Mouse (Mus musculus) midbrain, embryonic 15.5 days (tissue): ENCODE measurements around the gene Vmn2r27. TPM values are rescaled to one million over a fixed set of nuclear protein-coding genes. Genes with fewer than 3 reads are reported as not detected.

ENCODE experiments used
- polyA plus RNA-seq: library from polyadenylated mRNA; unstranded; fragments of >200 nt; fragmentation: Nextera tagmentation; extraction: Ambion mirVana; gene quantifications from 2 replicates; pipeline ENCODE4 v1.2.1, GENCODE M21; 2015

Vmn2r27 gene
- polyA plus RNA-seq, 1 experiment from 2014 or later = not detected

Other genes with a start within 250 kb of the Vmn2r27 start
- gene Vmn2r26, start 207.3 kb downstream of the Vmn2r27 start, polyA plus RNA-seq = not detected in 2 replicates
- gene Cd163, start 72.8 kb upstream of the Vmn2r27 start, polyA plus RNA-seq = 0.88 and 0.95 TPM in 2 replicates
- gene Pex5, start 183.2 kb upstream of the Vmn2r27 start, polyA plus RNA-seq = 77.3 and 83.5 TPM in 2 replicates
- gene Clstn3, start 232.9 kb upstream of the Vmn2r27 start, polyA plus RNA-seq = 146 and 153 TPM in 2 replicates